Mouse (Mus musculus): Measurements from ENCODE around the gene Ddost.

Gene Ddost

DNA sequence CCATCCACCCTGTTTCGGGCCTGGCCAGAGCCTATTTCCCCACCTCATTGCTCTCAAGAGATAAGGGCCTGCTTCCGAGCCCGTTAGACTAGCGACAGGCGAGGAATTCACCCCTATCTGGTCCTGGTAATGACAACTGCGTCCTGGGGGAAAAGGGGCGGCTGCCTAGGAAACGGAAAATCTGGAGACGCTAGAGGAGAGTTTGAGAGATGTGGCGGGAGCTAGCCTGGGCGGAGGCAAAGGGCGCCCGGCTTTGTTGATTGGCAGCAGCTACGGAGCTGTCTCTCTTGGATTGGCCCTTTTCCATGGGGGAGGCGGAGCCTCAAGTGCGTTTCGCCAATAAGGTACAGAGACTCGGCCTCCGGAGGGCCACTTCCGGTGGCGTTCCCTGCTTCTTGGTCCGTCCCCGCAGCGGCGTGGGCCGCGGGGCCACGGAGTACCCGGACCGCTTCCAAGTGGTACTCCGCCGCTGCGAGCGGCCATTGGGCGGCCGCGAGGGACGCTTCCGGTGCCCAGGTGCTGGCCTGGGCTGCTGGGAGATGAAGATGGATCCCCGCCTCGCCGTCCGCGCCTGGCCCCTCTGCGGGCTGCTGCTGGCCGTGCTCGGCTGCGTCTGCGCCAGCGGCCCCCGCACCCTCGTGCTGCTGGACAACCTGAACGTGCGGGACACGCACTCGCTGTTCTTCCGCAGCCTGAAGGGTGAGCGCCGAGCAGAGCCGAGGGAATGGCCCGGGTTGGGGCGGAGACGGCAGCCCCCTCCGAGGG lies at the start of gene Ddost:
TSS of gene Ddost (plus strand) at position 391 of the 765 bp plus-strand sequence.
- DNase-seq (ENCODE audit: low spot score in 2 of 2), result peak; percentile 95 to 96

DNA sequence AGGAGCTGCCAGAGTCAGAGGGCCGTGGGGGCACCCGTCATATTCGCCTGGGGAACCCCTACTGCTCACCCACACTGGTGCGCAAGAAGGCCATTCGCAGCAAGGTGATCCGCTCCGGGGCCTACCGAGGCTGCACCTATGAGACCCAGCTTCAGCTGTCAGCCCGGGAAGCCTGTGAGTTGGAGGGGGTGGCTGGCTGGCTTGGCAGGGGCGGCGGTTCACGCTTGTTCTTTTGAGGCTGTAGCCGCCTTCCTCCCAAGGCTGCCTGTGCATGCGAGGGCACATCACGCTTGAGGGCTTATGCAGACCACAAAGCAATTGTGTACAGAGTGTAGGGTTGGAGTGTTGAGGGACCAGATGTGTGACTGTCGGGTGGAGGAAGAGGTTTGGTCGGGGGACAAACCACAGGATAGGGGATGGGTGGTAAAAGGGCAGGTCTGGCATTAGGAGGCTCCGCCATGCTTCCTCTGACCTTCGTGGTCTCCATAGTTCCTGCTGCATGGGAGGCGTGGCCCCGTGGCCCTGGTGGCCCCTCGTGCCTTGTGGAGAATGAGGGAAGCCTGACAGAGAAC lies 47.3 kb upstream of the Ddost start:
- peak; percentile 27 to 36 for DNase-seq (ENCODE audit: low spot score in 2 of 2)

DNA sequence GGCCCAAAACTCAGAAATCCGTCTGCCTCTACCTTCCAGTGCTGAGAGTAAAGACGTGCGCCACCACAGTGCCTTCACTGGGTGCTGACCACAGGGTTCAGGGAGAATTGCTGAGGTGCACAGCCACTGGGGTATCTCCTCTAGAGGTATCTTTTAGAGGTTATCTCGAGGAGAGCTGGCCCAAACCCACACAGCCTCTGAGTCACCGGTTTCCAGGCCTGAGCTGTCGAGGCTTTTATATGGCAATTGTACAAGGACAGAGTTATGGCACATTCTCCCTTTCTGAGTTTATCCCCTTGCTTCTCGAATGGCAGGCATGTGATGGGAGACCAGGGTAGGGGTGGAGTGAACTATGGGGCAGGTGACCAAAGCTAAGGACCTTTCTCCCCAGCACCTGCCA lies 45.9 kb upstream of the Ddost start:
- DNase-seq (ENCODE audit: low spot score in 2 of 2), result no peak

DNA sequence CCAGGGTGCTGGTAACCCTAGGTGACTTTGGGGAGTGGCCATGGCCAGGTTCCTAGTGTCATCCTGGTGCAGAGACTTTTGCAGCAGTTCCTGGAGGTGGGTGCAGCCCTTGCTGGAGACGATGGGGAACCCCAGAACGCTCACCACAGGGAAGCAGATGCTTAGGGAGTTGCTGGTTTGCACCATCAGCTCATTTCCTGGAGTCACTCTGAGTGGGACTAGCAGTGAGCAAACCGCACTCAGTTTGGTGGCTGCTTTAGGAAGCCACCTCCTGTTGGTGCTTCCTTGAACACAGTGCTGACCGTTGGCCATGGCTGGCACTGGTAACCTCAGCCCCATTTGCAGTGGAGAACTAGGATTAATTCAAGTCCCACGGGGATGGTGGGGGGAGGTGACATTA lies 45.0 kb upstream of the Ddost start:
- DNase-seq (ENCODE audit: low spot score in 2 of 2), result no peak

DNA sequence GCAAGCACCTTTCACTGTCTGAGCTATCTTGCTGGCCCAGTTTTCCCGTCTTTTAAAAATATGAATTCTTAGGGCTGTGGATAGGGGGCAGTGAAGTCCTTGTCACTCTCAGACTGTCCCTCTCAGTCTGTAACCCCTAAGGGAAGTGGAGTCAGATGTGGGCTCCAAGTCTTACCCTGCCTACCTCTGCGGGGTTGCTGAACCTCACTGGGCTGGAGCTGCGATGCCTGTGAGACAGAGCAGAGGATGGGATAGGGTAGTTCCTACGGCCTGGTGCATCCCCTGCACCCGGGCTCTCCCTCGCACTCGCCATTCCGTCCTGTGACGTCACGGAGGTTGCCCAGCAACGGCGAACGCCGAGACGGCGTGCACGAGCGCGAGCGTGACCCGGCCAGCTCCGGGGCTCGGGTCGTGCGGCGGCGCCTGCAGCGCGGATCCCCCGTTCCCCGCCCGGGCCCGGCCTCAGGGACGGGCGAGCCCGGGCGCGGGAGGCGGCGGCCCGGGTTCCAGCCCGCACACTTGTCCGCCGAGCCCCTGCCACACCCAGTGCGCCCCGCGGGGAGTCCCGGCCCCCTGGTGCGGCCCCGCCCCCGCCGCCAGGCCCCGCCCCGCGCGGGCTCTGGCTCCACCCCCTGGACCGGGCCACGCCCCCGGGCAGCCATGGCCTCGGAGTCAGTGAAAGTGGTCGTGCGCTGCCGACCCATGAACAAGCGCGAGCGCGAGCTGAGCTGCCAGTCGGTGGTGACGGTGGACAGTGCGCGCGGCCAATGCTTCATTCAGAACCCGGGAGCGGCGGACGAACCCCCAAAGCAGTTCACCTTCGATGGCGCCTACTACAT lies 42.5 kb upstream of the Ddost start:
- peak; percentile 89 to 92 for DNase-seq (ENCODE audit: low spot score in 2 of 2)

DNA sequence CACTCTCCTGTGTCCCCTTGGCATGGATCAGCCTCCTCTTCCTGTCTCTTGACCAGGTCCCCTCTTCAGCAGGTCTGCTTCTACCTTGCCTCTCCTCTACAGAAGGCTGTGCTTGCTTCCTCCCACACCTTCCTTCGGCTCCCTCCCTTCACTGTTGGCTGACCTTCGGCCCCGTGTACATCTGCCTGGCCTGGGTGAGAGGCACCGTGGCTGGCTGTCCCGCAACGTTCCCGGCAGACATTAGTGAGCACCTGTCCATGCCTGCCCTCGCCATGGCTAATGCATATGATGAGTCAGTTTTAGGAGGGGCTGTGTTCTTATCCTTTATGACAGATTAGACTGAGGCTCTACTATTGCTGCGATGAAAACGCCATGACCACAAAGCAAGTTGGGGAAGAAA lies 36.7 kb upstream of the Ddost start:
- DNase-seq (ENCODE audit: low spot score in 2 of 2), result no peak

DNA sequence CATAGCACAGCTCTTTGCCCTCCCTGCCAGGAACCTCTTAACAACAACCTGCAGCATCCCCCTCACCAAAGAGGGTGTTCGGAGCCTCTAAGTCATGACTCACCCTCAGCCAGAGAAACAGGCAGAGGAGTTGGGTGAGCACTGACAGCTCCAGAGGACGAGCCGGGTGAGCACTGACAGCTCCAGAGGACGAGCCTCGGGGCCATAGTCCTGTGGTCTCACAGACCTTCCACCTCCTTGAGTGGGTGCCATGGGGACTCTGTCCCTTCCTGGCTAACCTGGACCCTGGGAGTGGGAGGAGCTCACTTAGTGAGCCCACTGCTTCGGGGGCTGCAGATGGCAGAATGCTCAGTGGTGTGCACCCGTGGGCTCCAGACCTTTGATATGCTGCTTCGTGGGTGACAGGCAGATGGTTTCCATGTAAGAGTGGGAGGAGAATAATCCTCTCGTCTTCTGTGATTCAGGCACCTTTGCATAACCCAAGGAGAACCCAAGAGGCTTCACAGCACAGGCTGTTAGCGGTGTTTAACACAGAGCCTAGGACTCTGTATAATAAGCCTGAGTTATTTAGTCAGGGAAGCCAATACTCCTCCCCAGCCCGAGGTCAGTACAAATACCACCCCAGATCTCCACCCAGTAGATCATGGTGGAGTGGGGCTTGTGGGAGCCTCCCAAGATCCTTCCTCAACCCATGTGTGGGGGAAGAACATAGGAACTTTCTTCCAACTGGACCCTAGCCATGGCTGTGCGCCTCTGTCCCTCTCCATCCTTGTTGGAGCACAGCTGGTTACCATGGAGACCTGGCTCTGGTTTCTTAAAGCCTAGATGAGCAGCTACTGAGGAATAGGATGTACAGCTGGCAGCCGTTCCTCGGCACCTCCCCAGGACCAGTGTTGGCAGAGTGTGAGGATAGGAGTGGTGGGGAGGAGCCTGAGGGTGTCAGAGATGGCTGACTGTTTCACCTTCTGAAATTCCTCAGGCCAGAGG lies 32.2 kb upstream of the Ddost start:
- DNase-seq (ENCODE audit: low spot score in 2 of 2), result no peak

DNA sequence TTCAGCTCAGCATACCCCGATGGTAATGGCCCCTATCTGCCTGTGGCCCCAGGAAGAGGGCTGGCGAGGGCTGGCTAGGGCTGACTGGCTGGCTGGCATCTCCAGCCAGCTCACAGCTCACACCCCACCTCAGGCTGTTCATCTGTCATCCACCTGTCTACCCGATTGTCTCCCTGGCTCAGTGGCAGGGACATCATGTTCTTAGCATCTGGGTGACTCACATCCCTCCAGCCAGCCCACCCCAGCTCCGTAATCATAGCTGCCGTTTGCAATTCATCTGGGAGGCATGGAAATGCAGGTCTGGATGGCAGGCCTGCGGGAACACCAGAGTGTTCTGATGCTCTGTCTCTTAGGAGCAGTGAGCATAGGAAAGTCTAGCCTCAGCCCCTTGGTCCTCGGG lies 26.2 kb upstream of the Ddost start:
- DNase-seq (ENCODE audit: low spot score in 2 of 2), result no peak

DNA sequence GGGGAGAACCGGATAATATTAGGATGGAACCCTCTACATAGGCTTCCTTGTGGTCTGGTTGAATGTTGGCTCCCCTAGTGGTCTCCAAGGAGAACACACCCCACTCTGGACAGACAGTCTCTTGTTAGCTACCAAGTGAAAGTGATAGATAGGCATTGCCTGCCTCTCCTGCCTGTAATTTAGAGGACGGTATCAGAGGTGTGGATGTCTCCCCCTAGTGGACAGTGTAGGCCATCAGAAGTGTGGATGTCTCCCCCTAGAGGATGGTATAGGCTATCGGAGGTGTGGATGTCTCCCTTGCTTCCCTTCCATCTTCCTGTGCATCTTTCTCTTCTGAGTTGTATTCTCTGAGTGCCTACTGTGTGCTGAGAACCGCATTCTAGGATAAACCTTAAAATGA lies 21.7 kb upstream of the Ddost start:
- peak; percentile 81 to 84 for DNase-seq (ENCODE audit: low spot score in 2 of 2)

DNA sequence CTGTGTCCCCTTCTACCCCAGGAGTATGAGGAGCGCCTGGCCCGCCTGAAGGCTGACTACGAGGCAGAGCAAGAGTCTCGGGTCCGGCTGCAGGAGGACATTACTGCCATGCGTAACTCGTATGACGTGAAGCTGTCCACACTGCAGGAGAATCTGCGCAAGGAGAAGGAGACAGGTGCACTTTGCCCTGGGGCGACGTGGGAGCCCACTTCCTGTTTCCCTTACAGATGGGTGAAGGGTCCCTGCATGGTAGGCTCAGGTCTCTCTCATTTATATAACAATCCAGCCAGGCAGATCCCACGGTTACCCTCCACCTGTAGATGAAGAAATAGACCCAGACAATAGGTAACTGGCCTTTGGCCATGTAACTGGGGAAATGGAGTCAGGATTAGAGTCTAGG lies 18.1 kb upstream of the Ddost start:
- no peak for DNase-seq (ENCODE audit: low spot score in 2 of 2)

DNA sequence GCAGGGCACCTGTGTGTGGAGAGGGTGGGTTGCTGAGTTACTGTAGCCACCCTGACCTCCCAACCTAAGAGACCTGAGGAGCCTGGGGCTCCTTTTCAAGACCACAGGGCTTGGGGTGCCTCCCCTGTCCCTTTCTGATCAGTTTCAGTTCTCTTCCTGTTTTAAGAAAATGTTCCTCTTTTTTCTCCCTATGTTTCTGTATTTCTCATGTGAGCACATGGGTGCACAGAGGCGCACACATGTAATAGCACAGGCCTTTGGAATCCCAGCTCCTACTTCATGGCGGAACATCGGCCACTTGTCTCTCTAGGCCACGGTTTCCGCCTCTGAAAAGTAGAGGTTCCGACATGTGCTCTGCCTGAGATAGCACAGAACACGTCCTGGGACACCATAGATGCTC lies 15.8 kb upstream of the Ddost start:
- DNase-seq (ENCODE audit: low spot score in 2 of 2), result no peak

DNA sequence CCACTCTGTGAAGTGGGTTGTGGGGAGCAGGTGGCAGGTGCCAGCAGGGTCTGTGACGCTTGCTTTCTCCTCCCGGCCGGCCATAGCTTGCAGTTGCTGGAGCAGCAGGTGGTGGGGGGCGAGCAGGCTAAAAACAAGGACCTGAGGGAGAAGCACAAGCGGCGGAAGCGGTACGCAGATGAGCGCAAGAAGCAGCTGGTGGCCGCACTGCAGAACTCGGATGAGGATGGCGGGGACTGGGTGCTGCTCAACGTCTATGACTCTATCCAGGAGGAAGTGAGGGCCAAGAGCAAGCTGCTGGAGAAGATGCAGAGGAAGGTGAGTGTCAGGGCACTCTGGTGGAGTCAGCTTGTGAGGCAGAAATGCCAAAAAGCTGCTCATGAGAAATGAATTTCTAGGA lies 12.5 kb upstream of the Ddost start:
- no peak for DNase-seq (ENCODE audit: low spot score in 2 of 2)

DNA sequence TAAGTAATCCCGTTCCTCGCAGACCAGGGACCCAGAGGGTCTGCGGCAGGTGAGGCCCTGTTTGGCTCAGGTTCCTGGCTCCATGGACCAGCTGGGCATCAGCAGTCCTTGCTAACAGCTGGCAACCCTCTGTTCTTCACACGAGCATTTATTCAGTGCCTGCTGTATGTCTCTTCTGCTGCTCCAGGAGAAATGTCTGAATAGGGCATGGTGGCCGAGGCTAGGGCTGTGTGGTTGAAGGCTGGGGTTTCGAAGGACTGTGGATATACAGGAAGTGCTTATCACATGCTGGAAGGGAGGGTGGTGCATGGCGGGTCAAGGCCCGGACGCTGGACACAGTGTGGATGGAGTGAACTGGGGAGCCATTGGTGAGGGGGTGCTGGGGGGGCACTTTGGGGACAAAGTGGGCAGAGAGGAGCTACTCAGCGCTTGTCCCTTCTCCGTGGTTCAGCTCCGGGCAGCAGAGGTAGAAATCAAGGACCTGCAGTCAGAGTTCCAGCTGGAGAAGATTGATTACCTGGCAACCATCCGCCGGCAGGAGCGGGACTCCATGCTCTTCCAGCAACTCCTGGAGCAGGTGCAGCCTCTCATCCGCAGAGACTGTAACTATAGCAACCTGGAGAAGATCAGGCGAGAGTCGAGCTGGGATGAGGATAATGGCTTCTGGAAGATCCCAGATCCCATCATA lies 11.1 kb upstream of the Ddost start:
- no peak for DNase-seq (ENCODE audit: low spot score in 2 of 2)

DNA sequence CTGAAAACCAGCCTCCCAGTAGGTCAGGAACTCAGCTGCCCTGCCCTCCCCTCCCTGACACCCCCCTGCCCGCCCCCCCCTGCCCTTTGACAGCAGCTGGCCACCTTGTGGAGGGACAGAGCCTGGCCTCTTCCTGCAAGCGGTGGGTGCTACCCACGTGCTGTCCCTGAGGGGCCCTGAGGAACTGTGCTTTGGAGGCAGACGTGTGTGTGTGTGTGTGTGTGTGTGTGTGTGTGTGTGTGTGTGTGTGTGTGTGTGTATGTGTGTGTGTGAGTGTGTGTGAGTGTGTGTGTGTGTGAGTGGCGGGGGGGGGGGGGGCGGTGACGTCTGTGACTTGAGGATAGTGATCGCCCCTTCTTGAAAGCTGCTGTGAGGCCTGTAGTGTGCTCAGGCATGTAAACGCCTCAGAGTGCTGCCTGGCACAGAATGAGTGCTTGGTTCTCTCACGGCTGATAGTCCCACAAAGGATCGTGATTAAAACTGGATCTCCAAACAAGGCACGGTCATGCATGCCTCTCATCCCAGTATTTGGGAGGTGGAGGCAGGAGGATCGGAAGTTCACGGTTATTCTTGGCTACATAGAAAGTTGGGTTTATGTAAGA lies 10.5 kb upstream of the Ddost start:
- DNase-seq (ENCODE audit: low spot score in 2 of 2), result no peak

DNA sequence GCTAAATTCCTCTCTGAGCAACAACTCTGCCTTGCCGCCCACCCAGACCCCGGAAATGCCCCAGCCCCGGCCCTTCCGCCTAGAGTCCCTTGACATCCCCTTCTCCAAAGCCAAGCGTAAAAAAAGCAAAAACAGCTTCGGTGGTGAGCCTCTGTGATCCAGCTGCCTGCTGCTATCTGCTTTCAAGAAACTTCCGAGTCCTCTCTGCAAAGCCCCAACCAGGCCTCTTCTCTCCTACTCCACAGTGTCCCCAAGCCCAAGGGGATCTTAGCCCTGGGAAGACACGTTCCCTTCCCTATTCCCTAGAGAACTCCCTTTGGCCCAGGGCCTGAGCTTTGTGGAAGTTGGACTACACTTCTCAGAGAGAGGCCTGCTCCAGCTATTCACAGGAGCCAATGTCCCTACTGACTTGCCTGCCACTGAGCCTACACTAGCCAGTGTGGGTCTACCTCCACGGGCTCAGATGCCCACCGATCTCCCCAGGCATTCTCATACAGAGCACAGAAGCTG lies 3.2 kb upstream of the Ddost start:
- DNase-seq (ENCODE audit: low spot score in 2 of 2), result no peak

DNA sequence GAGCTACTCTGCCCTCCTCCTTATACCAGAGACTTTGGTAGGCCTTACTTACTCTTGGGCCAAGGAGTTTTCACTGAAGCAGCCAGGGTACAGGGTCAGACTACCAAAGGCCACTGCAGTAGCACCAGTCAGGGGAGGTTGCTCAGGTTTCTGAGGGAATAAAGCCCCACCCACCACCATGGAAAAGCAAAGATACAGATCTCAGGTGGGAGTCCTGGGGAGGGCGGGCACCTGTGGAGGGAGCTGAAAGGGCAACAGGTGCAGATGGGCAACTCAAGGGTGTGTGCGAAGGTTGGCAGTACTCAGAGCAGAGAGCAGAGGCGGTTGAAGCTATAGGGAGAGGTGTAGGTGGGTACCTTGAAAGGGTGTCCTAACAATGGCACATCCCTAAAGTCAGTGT lies 1.5 kb upstream of the Ddost start:
- no peak for DNase-seq (ENCODE audit: low spot score in 2 of 2)

DNA sequence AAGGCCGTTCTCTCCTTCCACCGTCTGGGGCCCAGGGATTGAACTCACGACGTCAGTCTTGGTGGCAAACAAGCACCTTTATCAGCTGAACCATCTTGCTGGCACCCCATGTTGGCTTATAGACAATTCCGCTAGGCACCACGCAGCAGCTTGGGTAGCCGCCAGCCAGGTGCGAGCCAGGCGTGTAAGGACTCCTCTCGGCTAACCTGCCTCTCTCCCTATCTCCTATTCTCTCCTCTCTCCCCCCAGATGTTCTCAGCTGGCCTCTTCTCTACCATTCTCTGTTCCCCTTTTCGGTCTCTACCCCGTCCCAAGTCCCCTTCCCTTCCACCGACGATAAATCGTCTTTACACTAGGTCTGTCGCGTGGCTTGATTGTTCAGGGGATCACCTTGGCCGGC lies 788 bp upstream of the Ddost start:
- no peak for DNase-seq (ENCODE audit: low spot score in 2 of 2)

DNA sequence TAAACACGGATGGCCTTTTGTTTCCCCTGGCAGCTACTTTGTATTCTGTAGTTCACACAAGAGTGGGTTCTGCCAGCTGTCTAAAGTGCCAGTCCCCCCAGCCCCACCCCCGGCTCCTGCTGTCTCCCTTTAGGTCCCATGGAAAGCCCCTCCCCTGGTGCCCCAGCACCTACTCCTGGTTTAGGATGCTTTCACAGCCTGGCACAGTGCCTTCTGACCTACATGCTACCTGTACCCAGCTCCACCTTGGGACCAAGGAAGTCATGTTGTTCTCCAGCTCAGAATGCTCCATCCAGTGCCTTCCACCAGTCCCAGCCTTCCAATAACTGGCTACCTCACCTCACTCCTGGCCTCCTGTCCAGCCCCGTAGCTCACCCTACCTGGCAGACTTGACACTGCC lies 2.5 kb downstream of the Ddost start:
- no peak for DNase-seq (ENCODE audit: low spot score in 2 of 2)

DNA sequence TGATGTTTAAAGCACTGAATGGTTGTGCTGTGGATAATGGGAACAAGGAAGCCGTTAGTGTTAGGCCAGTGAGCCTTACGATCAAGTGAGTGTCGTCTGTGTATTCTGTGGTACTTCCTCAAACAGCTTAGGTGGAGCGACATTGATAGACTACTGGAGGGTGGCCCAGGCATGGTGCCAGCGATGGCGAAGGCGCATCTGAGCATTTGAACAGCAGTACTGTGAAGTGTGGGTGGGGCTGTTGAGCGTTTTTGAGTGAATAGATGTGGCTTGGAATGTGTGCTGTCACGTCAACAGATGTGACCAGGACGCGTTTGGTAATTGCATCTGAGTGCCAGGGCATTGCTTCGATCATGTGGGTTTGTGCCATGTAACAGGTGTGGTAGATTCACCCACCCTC lies 3.2 kb downstream of the Ddost start:
- no peak for DNase-seq (ENCODE audit: low spot score in 2 of 2)

DNA sequence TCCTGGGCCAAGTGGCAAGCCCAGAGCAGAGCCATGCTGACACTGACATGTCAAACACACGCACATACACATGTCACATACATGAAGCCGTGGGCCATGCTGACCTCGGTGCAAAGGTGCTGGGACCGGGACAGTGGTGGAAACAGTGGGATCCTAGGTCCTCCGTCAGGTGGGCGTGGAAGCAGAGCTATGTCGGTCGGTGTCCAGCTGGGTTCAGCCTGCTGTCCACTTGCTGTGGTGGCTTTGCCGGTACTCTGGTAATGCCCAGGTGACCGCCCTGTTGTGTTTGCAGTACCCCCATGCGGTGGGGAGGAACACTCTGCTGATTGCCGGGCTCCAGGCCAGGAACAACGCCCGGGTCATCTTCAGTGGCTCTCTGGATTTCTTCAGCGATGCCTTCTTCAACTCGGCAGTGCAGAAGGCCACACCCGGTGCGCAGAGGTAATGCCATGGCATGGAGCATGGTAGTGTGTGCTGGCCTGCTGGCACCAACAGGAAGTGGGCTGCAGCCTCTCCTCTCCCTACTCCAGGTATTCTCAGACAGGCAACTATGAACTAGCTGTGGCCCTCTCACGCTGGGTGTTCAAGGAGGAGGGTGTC lies 5.9 kb downstream of the Ddost start:
- no peak for DNase-seq (ENCODE audit: low spot score in 2 of 2)

Measured in natural killer cell, adult 2 months (primary cell).